Mouse (Mus musculus) layer of hippocampus, postnatal 25 days (tissue): ENCODE measurements around the gene Gp1ba. TPM values are rescaled to one million over a fixed set of nuclear protein-coding genes. Genes with fewer than 3 reads are reported as not detected.

Experiments used
- DNase-seq, 2 experiments: peaks; one replicate each; pipeline ENCODE4 v3.0.0; 2022; ENCODE audit warnings: mixed read lengths in 2 of 2, low spot score in 1 of 2; ENCODE audit errors: extremely low spot score in 1 of 2
- total RNA-seq, 2 experiments: library from RNA; stranded (reverse); gene quantifications; 2 replicates each; pipeline ENCODE4 v1.2.3; 2021

Gp1ba gene
- total RNA-seq, 2 experiments from 2014 or later: not detected

DNA sequence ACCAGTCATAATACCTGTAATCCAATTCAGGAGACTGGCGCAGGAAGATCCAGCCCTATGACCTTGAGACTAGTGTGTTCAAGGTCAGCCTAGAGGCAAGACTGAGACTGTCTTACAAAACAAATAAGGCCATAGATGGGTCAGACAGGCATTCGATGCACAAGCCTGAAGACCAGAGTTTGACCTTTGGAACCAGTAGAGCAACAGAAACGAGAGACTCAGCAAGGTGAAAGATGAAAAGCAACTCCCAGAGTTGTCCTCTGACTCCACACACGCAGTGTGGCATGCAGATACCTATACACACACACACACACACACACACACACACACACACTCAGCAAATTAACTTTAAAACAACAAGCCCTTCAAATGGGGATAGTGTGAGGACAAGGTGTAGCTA, 12.0 kb upstream of the Gp1ba start:
- no peak for DNase-seq

DNA sequence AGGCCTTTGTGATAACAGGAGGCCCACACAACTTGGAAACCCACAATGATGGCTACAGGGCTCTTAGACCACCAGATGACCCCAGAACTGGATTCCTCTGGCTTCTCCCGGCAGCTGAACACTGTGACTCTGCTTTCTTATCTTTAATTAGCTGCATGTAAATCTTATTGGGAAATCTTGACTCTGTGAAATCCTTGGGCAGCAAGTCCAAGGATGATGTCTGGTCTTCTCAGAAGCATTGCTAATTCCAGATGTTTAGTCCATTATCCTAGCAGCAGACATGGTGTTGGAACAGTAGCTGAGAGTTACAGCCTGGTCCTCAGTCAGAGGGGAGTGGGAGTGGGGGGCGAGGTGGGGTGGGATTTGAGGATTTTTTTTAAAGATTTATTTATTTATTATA, 10.5 kb upstream of the Gp1ba start:
- DNase-seq: no peak

DNA sequence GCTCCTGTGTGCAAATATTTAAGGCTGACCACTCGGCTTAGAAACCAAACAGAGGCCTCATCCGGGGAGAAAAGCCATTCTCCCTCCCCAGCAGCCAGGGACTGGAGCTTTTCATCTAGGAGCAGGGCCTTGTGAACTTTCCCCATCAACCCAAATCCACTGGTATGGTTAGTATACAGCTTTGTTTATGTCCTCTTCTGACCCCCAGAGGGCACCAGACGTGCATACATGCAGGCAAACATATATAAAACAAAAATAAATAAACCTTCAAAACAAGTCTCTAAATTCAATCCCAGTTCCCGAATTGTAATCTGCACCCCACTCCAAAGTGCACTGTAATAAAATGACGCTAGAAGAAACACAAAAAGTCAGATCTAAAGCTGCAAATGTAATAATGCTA, 9.4 kb upstream of the Gp1ba start:
- no peak for DNase-seq

DNA sequence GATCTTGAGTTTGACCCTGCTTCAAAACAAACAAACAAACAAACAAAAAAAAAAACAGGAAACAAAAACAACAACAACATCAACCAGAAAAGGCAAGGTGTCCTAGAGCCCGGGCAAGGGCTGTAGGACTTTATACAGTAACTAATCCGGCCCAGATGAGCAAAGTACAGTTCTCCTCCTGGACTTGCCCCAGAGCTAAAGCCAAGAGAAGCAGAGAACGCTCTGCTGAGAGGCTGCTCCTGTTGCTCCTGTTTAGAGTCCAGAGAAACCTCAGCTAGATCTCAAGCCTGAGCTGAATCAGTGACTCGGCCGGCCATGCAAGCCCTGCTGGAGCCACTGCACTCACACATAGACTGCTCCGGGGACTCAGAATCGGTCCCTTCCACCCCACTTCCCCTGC, 8.8 kb upstream of the Gp1ba start:
- DNase-seq: no peak

DNA sequence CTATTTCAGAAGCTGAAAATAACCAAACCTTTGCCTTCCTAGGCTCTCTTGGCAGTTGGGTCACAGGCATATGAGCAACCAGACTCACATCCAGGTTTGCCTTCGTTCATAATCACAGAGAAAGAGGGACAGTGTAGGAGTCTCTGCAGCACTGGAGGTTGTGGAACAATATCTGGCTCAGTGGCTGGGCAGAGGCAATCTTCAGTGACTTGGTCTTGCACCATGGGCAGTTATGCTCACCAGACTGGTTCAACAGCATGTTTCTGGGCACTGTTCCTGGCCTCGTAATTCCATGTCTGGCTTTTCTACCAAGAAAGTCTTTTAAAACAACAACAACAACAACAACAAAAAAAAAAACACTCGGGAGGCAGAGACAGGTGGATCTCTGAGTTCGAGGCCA, 3.3 kb upstream of the Gp1ba start:
- no peak for DNase-seq

DNA sequence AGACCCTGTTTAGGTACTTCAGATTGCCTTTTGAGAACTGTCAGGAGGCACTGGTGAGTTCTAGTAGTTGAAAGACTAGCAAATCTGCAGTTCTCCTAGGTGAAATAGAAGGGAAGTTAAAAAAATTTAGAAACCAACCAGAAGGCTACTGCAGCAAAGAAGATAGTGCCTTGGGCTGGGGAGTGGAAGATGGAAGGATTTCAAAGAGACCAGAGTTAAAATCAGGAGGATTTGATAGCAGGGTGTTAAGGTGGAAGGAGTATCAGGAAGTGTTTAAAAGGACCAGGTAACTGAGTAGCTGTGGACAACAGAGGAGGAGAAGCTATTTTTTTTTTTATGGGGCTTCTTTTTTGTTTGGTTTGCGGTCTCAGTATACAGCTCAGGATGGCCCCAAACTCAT, 1.2 kb upstream of the Gp1ba start:
- no peak for DNase-seq

DNA sequence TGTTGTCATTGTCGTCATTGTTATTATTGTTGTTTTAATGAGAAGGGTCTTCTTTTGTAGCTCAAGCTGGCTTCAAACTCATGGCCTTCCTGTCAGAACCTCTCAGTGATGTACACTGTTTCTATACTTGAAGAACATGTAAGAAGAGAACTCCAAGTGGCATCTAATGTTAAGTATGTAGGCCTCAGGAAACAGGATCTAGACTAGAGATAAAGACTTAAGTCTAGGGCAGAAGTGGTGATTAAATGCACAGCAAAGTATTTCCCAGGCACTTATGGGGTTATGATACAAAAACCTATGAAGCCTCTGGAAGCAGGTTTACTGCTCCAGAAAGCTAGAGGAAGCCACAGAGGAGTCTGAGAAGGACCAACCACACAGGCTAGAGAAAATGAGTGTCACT, 629 bp upstream of the Gp1ba start:
- DNase-seq: no peak

DNA sequence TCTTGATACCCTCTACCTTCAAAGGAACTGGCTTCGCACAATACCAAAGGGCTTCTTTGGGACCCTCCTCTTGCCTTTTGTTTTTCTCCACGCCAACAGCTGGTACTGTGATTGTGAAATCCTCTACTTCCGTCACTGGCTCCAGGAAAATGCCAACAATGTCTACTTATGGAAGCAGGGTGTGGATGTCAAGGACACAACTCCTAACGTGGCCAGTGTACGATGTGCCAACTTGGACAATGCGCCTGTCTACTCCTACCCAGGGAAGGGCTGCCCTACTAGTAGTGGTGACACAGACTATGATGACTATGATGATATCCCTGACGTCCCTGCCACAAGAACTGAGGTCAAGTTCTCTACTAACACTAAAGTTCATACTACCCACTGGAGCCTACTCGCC, 1.1 kb downstream of the Gp1ba start:
- no peak for DNase-seq

DNA sequence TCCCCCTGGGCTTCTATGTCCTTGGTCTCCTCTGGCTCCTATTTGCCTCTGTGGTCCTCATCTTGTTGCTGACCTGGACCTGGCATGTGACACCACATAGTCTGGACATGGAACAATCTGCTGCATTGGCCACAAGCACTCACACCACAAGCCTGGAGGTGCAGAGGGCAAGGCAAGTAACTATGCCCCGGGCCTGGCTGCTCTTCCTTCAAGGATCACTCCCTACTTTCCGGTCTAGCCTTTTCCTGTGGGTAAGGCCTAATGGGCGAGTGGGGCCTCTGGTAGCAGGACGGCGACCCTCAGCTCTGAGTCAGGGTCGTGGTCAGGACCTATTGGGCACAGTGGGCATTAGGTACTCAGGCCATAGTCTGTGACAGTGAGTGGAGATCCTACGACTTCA, 2.3 kb downstream of the Gp1ba start:
- no peak for DNase-seq

DNA sequence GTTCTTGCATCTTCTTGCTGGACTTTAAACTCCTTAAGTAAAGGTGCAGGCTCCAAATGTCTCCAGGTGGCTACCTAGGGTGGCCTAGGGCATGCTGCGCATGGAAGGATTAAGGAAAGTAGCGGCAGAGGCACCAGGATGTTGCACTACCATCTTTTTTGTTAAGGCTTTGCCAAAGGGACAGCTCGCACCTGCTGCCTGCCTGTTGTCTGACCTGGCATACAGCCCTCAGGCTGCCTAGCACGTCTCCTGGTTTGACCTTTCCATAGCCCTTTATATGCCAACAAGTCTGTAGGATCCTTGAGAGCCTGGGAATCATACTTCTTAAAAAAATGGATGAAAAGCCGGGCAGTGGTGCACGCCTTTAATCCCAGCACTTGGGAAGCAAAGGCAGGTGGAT, 4.1 kb downstream of the Gp1ba start:
- DNase-seq: no peak

DNA sequence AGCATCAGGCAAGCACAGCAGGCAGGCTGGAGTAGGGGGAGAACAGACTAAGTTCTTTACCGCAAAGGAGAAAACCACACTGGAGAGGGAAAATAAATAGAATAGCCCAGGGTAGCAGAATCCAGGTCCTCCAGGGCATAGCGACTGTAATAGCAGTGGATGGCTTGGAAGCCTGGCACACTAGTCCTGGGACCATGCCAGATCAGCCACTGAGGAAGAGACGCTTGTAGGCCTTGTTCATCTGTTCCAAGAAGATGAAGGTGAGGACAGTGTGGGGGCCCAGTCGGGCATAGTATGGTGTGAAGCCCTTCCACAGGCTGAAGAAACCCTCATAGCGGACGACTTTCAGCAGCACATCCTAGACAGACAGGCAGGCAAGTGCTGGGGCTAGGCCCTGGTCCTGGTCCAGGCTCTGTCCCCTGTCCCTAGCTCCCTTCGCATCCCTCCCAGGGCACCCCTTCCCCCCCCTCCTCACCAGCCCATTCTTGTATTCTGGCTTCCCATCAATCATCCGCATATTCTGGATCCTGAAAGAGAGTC, 5.7 kb downstream of the Gp1ba start:
- DNase-seq: no peak

DNA sequence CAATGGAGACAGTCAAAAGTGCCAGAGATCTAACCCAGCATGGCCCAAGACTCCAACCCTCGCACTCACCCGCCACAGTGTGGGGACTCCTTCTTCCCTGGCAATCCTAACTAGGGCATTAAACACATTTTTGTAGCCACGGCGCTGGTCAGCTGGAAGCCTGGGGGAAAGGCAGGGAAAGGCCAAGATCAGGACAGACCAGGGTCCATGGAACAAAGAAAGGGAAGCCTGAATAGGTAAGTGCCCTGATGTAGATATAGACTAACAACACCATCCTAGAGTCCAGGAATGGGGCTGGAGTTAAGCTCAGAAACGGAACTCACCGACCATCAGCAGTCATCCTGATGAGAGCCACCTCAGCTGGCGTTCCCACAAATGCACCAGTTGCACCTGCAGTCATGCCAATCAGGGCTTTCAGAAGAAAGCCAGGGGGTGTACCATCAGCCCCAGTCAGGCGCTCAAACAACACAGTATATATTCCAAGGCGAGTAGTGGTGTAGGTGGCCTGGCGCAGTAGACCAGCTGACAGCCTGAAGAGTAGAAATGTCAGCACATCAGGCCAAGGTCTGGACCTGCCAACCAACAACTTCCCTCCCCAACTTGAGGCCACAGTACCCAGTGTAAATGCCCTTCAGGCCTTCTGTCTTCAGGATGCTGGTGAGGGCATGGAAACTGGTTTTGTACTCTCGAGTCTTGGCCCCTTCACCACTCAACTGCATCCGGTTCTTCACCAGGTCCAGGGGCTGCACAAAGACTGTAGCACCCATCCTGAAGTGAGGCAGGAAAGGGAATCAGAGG, 6.7 kb downstream of the Gp1ba start:
- no peak for DNase-seq

DNA sequence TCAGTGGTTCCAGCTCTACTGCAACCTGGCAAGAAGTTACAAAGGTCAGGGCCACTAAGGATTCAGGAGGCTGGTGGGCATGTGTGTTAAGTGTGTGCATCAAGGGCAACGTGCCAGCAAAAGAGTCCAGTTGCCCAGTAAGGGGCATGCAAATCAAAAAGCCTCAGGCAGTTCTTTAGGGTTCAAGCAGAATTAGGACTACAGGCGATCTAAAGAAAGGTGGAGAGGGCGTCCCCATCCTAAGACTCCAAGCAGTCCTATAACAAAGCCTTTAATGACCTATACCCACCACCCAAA, 7.3 kb downstream of the Gp1ba start:
- DNase-seq: no peak

DNA sequence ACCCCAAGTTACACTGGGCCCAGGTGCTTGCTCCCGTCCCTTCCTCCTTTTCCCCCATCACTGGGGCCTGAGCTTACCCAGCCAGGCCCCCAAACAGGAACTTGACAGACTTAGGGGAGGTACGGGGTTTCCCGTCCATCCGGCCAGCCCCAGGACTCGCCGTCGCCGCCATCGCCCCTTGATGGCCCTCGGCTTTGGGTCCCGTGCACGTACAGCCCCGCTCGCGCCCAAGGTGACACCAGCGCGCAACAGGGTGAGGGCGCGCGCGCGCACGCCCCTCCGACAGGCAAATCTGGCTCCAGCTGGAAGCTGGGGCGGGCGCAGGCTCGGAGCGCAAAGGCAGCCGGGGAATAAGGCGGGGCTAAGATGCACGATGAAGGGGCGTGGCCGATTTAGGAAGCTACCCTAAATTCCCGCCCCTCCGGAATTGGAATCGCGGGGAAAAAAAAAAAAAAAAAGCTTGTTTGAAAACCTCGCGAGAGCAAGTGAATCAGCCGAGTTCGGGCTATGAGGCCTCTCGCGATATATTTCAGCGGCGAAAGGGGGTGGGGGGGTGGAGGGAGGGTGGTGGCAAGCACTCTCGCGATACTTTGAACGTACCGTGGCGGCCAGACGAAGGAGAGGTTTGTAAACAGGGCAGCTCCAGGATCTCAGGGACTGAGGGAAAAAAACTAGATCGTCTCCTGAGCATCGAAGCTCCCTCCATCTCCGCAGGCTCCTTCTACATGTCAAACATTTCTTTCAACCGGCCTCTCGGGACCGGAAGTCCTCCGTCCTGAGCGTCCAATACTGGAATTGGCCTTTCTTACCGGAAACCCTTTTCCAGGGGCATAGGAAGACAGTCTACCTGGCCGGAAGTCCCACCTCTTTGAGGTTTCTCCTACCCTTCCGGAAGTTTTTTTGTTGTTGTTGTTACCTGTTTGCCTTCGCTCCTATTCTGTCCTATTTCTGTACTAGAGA, 8.0 kb downstream of the Gp1ba start, which contains the start of the genes Rnf167 and Slc25a11:
TSS of gene Rnf167 (plus strand) at position 545 of the 960 bp plus-strand sequence.
TSS of gene Slc25a11 (minus strand) at position 789 of the 960 bp plus-strand sequence.
- peak; percentile 81 to 85 for DNase-seq

DNA sequence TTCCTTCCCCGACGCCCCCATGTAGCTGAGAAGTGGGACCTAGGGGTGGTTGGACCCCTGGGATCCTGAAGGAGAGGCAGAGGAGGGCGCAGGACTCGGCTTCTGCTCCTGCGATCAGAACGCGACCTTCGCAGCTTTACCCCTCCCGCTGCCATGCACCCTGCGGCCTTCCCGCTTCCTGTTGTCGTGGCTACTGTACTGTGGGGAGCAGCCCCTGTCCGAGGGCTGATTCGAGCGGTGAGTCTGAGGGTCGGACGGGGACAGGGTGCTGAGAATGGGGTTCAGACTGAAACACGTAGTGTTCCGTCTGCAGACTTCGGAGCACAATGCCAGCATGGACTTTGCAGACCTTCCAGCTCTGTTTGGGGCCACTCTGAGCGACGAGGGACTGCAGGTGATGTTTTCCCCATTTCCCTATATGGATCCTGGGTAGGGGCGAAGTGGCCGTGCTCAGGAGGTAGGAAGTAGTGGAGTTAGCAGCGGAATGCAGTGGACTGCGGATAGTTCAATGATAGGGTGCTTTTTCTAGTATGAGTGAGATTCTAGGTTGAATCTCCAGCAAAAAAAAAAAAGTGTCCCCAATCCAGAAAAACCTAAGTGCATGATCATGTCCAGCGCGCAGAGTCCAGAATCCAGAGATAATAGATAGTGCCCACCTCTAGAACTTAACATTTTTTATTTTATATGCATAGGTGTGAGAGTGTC, 8.9 kb downstream of the Gp1ba start:
- no peak for DNase-seq

DNA sequence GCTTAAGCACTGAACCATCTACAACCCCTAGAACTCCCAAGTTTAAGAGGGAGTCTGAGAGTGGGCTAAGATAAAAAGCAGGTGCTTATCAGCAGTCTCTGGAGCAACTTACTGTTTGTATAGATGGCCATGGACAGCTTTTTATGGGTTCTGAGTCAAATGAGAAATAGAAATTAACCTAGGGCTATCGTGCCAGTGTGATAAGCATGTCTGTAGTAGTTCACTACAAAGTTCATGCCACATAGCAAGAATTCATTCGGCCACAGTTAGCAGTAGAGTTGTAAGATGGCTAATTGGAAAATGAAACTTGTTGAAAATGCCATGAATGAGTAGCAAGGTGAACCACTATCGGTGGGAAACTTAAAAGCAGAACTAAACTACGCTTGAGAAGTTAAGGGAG, 9.6 kb downstream of the Gp1ba start:
- no peak for DNase-seq

DNA sequence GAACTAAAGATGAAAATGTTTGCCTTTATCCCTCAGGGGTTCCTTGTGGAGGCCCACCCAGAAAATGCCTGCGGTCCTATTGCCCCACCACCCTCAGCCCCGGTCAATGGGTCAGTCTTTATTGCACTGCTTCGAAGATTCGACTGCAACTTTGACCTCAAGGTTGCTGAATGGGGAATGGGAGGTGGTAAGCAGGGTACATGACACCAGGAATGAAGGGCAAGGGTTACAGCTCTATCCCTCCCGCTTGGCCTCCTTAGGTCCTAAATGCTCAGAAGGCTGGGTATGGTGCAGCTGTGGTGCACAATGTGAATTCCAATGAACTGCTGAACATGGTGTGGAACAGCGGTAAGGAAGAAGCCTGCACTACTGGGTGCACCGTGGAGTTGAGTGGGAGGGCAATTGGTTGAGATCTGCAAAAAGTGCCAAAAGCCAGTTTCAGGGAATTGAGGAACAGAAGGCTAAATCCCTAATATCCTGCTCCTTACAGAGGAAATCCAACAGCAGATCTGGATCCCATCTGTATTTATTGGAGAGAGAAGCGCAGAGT, 10.3 kb downstream of the Gp1ba start:
- no peak for DNase-seq

DNA sequence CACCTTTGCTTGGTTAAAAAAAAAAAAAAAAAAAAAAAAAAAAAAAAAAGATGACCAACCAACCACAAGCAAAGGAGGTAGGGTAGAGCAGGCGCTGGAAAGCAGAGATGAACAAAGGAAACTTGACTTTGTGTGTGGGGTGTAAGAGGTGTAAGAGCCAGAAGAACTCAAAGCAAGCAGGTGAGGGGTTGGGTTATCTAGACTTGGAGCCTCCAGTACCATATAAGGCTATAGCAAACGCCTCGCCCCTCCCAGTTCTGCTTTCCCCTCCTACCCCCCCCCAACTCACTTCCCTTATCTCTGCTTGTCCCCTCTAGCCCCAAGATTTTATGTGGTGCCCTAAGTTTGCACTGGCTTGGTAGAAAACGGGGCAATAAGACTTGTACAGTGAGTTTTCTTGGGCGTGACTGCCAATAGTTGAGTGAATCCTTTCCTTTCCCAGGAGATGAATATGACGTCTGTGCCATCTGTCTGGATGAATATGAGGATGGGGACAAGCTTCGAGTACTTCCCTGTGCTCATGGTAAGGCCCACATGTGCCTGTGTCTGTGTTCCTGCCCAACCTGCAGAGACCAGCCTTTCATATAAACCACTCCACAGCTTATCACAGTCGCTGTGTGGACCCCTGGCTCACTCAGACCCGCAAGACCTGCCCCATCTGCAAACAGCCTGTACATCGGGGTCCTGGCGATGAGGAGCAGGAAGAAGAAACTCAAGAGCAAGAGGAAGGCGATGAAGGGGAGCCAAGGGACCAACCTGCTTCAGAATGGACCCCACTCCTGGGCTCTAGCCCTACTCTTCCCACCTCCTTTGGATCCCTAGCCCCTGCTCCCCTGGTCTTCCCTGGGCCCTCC, 11.6 kb downstream of the Gp1ba start:
- DNase-seq: no peak

DNA sequence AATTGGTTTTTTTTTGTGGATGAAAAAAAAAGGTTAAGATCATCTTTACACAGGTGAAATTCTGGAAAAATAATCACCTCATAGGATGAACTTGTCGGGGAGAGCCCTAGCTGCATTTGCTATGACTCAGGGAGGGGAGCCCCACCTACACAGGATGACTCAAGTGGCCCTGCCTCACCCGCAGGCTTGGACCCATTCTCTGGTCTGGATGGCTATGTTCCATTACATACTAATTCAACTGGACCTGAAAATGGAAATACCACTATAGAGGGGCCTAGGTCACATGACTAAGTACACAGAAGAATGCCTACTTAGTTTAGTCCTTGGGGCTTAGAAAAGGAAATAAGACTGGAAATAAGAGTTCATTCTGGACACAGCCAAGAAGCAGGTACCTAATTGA, 12.5 kb downstream of the Gp1ba start:
- no peak for DNase-seq
